Mouse (Mus musculus): ENCODE measurements around the gene Mapkbp1. TPM values are rescaled to one million over a fixed set of nuclear protein-coding genes. Genes with fewer than 3 reads are reported as not detected.

Gene Mapkbp1
- polyA plus RNA-seq, 1 experiment from 2014 or later, result 3.7 TPM

- Histone ChIP-seq H3K4me3 (ENCODE audit: low read depth, low read length) (no peak overlapping the region), H3K4me1 (ENCODE audit: control insufficient read depth, insufficient read depth, low read length) (no peaks in the 10 kb centered on the region), H3K27ac (ENCODE audit: low read depth, low read length) (no peak overlapping the region), H3K27me3 (ENCODE audit: control insufficient read depth, insufficient read depth, low read length) (no peaks in the 10 kb centered on the region), H3K9me3 (ENCODE audit: control insufficient read depth, low read length) (no peaks in the 10 kb centered on the region), H3K9ac (ENCODE audit: low read length) (no peak overlapping the region), H3K36me3 (ENCODE audit: control insufficient read depth, insufficient read depth, low read length) (no peaks in the 10 kb centered on the region), H3K4me2 (ENCODE audit: low read depth) (no peak overlapping the region)
- peak; percentile 47 for DNase-seq (ENCODE audit: low spot score)
- 38% methylated on average over 16 of the region's 16 CpGs for WGBS
- ATAC-seq (ENCODE audit: insufficient read depth, low FRiP score, low TSS enrichment), result peak; percentile 53; the same call in 1 of the 2 replicates
These were observed 96.3 kb downstream of the Mapkbp1 start for GRCm38 (mm10) chr2:120068555-120069465.

DNA sequence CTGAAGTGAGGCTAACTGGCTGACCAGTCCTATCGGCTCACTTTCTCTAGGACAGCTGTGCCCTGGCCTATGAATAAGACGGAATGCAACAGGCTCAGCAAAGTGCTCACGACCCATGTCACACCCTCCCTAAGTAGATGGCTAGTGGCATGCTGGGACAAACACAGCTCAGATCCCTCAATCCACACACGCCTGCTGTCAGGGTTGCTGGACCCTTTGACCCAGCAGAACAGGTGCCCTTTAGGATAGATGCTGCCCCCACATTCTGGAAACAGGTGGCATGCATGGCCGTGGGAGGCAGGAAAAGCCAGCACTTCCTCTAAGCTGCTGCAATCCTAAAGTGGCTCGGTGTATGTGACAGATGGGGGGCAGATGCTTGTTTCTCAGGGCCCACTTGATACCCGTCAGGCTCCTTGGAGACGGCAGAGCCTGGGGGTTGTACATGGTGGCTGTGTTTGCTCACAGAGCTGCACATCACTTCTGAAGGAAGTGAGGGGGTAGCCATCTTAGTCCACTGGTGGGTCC is 97.0 kb downstream of the Mapkbp1 start:
- H3K27ac ChIP-seq (ENCODE audit: low read depth, low read length), result no peak overlapping the region
- DNase-seq (ENCODE audit: low spot score) (no peak), ATAC-seq (ENCODE audit: insufficient read depth, low FRiP score, low TSS enrichment) (no peak)
- no peak overlapping the region for H3K4me3 ChIP-seq (ENCODE audit: low read depth, low read length)
- H3K27me3 ChIP-seq (ENCODE audit: control insufficient read depth, insufficient read depth, low read length), result no peaks in the 10 kb centered on the region
- H3K36me3 ChIP-seq (ENCODE audit: control insufficient read depth, insufficient read depth, low read length), result no peaks in the 10 kb centered on the region
- WGBS, result 64% methylated on average over 8 of the region's 8 CpGs
- no peaks in the 10 kb centered on the region for H3K4me1 ChIP-seq (ENCODE audit: control insufficient read depth, insufficient read depth, low read length)
- no peak overlapping the region for H3K9ac ChIP-seq (ENCODE audit: low read length)
- no peaks in the 10 kb centered on the region for H3K9me3 ChIP-seq (ENCODE audit: control insufficient read depth, low read length)
- H3K4me2 ChIP-seq (ENCODE audit: low read depth), result no peak overlapping the region

GRCm38 (mm10) chr2:120074096-120074495 is 101.6 kb downstream of the Mapkbp1 start:
- Histone ChIP-seq H3K9me3 (ENCODE audit: control insufficient read depth, low read length) (no peaks in the 10 kb centered on the region), H3K27ac (ENCODE audit: low read depth, low read length) (no peak overlapping the region), H3K36me3 (ENCODE audit: control insufficient read depth, insufficient read depth, low read length) (no peaks in the 10 kb centered on the region), H3K4me3 (ENCODE audit: low read depth, low read length) (no peak overlapping the region), H3K27me3 (ENCODE audit: control insufficient read depth, insufficient read depth, low read length) (peaks cover 16% of the 10 kb centered on the region), H3K4me1 (ENCODE audit: control insufficient read depth, insufficient read depth, low read length) (0 out of 2 replicates have a peak, but pooled peaks cover 2% of the 10 kb centered on the region), H3K9ac (ENCODE audit: low read length) (no peak overlapping the region), H3K4me2 (ENCODE audit: low read depth) (no peak overlapping the region)
- DNase-seq (ENCODE audit: low spot score) (no peak), ATAC-seq (ENCODE audit: insufficient read depth, low FRiP score, low TSS enrichment) (no peak)
- WGBS, result 89% methylated on average over 4 of the region's 4 CpGs

GRCm38 (mm10) chr2:120076076-120076705 is 103.7 kb downstream of the Mapkbp1 start:
- under 1% methylated on average over 36 of the region's 36 CpGs for WGBS

More at GRCm38 (mm10) chr2:120076076-120076705, 103.7 kb downstream of the Mapkbp1 start:
- no peaks in the 10 kb centered on the region for H3K9me3 ChIP-seq (ENCODE audit: control insufficient read depth, low read length)
- ATAC-seq (ENCODE audit: insufficient read depth, low FRiP score, low TSS enrichment) (no peak), DNase-seq (ENCODE audit: low spot score) (peak; percentile 67)
- H3K9ac ChIP-seq (ENCODE audit: low read length), result no peak overlapping the region; the same call in 1 of the 2 replicates
- no peak overlapping the region for H3K27ac ChIP-seq (ENCODE audit: low read depth, low read length)
- peaks cover 16% of the 10 kb centered on the region for H3K27me3 ChIP-seq (ENCODE audit: control insufficient read depth, insufficient read depth, low read length)
- H3K4me1 ChIP-seq (ENCODE audit: control insufficient read depth, insufficient read depth, low read length), result 0 out of 2 replicates have a peak, but pooled peaks cover 2% of the 10 kb centered on the region
- no peaks in the 10 kb centered on the region for H3K36me3 ChIP-seq (ENCODE audit: control insufficient read depth, insufficient read depth, low read length)
- H3K4me2 ChIP-seq (ENCODE audit: low read depth), result peak overlapping the region; percentile 47
- H3K4me3 ChIP-seq (ENCODE audit: low read depth, low read length), result peak overlapping the region; percentile 24

Small RNA genes within 50 kb of the gene (microRNA-seq; reads per million reads assigned to microRNA genes)
- gene Mir7665, result not detected

Other genes starting within 250 kb of the Mapkbp1 start
- 0.78 and 1.1 TPM in 2 replicates for gene Itpka, start 230.4 kb upstream of the Mapkbp1 start, polyA plus RNA-seq (2014; fragmentation: Nextera tagmentation; extraction: Ambion mirVana)
- 0.13 TPM in 1 of 2 replicates, not detected in the other for gene Ltk, start 212.3 kb upstream of the Mapkbp1 start, polyA plus RNA-seq (2014; fragmentation: Nextera tagmentation; extraction: Ambion mirVana)
- 23.5 and 26.6 TPM in 2 replicates for gene Rpap1, start 185.2 kb upstream of the Mapkbp1 start, polyA plus RNA-seq (2014; fragmentation: Nextera tagmentation; extraction: Ambion mirVana)
- 19.0 and 20.0 TPM in 2 replicates for gene Tyro3, start 175.0 kb upstream of the Mapkbp1 start, polyA plus RNA-seq (2014; fragmentation: Nextera tagmentation; extraction: Ambion mirVana)
- gene Mga, start 75.5 kb upstream of the Mapkbp1 start, polyA plus RNA-seq (2014; fragmentation: Nextera tagmentation; extraction: Ambion mirVana), result 31.0 and 36.3 TPM in 2 replicates
- gene Jmjd7, start 54.8 kb downstream of the Mapkbp1 start, polyA plus RNA-seq (2014; fragmentation: Nextera tagmentation; extraction: Ambion mirVana), result 24.9 and 28.9 TPM in 2 replicates
- gene Gm28042, start 54.8 kb downstream of the Mapkbp1 start, polyA plus RNA-seq (2014; fragmentation: Nextera tagmentation; extraction: Ambion mirVana), result 3.8 and 4.4 TPM in 2 replicates
- 1.4 and 1.6 TPM in 2 replicates for gene Pla2g4b, start 60.7 kb downstream of the Mapkbp1 start, polyA plus RNA-seq (2014; fragmentation: Nextera tagmentation; extraction: Ambion mirVana)
- gene Ehd4, start 181.9 kb downstream of the Mapkbp1 start, polyA plus RNA-seq (2014; fragmentation: Nextera tagmentation; extraction: Ambion mirVana), result 17.4 and 17.8 TPM in 2 replicates